Comparison of ENCODE assay signal across 19 mouse cellular contexts in genomic region chr6:116386506-116386905, GRCm38 (mm10). TPM values are rescaled to one million over a fixed set of nuclear protein-coding genes. Genes with fewer than 3 reads are reported as not detected.
DNase-seq lines count a peak whose midpoint lies in the region; ATAC-seq and TF ChIP-seq lines count a peak whose summit lies in the region.
"Had no signal": no experiment of that assay in that cellular context is flagged by ENCODE, and none has a peak within 500 bp of the region (broad histone marks: within the 10 kb centered on the region; RNA-seq: fewer than 3 reads in every experiment).

No protein-coding gene starts in this region.

- peak; percentile 68 for DNase-seq in heart, adult 11 months
- DNase-seq in heart, postnatal 10 days, result no peak
- no peak for DNase-seq in layer of hippocampus, adult 2 months (ENCODE audit: low spot score in 2 of 2)
- no peak for DNase-seq in layer of hippocampus, adult 9-11 months
- peak; percentile 26 for DNase-seq in hindbrain, embryonic 14.5 days (ENCODE audit: low spot score)
- DNase-seq in spleen, adult 12 weeks (ENCODE audit: low spot score), result no peak
- DNase-seq in spleen, postnatal 14 days (ENCODE audit: low spot score in 2 of 2), result no peak
- DNase-seq: adrenal gland, postnatal 10 days; cerebellum, adult 9-11 months; gastrocnemius, postnatal 36 days; layer of hippocampus, postnatal 36 days; thymus, postnatal 4 days had no signal

- no peak for ATAC-seq in hindbrain, embryonic 14.5 days (ENCODE audit: low FRiP score)
- no peak for ATAC-seq in midbrain, embryonic 16.5 days
- ATAC-seq: activated CD4-positive, CD25-positive, alpha-beta regulatory T cell, adult 4 months; CD4-positive, CD25-positive, alpha-beta regulatory T cell, adult 4 months had no signal

- peak overlapping the region; percentile 44 for H3K9ac ChIP-seq in hindbrain, embryonic 14.5 days
- no peak overlapping the region for H3K9ac ChIP-seq in midbrain, embryonic 16.5 days (ENCODE audit: low read depth, low read length)
- H3K9ac ChIP-seq: embryonic facial prominence, embryonic 13.5 days; forebrain, embryonic 15.5 days; limb, embryonic 15.5 days had no signal

- no peak for TF ChIP-seq CTCF in layer of hippocampus, adult 2 months (conservative IDR thresholded peaks at IDR 0.05)

- no peaks in the 10 kb centered on the region for H3K36me3 ChIP-seq in hindbrain, embryonic 14.5 days (replicated peaks; ENCODE audit: control insufficient read depth, insufficient read depth)
- H3K36me3 ChIP-seq in midbrain, embryonic 16.5 days (ENCODE audit: control insufficient read depth, insufficient read depth, low read length), result no peaks in the 10 kb centered on the region
- H3K36me3 ChIP-seq: embryonic facial prominence, embryonic 13.5 days; forebrain, embryonic 15.5 days; limb, embryonic 15.5 days; neural tube, embryonic 12.5 days had no signal

- peaks cover 30% of the 10 kb centered on the region for H3K4me1 ChIP-seq in hindbrain, embryonic 14.5 days (replicated peaks; ENCODE audit: control insufficient read depth, insufficient read depth, low read length)
- H3K4me1 ChIP-seq in midbrain, embryonic 16.5 days (ENCODE audit: control insufficient read depth, insufficient read depth, low read length), result peaks cover 25% of the 10 kb centered on the region
- H3K4me1 ChIP-seq: limb, embryonic 15.5 days had no signal

- peak overlapping the region; percentile 75 for H3K27ac ChIP-seq in layer of hippocampus, adult 2 months
- H3K27ac ChIP-seq in hindbrain, embryonic 14.5 days, result peak overlapping the region; percentile 78
- peak overlapping the region; percentile 41; the same call in 1 of the 2 replicates for H3K27ac ChIP-seq in midbrain, embryonic 16.5 days (ENCODE audit: low read length)
- H3K27ac ChIP-seq: embryonic facial prominence, embryonic 13.5 days; limb, embryonic 15.5 days had no signal

- 28% methylated on average over 3 of the region's 3 CpGs for WGBS in hindbrain, embryonic 14.5 days
- WGBS in midbrain, embryonic 16.5 days, result 32% methylated on average over 3 of the region's 3 CpGs

- no peaks in the 10 kb centered on the region for H3K9me3 ChIP-seq in hindbrain, embryonic 14.5 days (ENCODE audit: control insufficient read depth, low read length)
- H3K9me3 ChIP-seq in midbrain, embryonic 16.5 days (replicated peaks; ENCODE audit: control insufficient read depth, low read length, poor library complexity, severe bottlenecking), result no peaks in the 10 kb centered on the region
- H3K9me3 ChIP-seq: embryonic facial prominence, embryonic 13.5 days; forebrain, embryonic 15.5 days; limb, embryonic 15.5 days; neural tube, embryonic 12.5 days had no signal

- no peaks in the 10 kb centered on the region for H3K27me3 ChIP-seq in hindbrain, embryonic 14.5 days (ENCODE audit: control insufficient read depth, insufficient read depth, low read length)
- no peaks in the 10 kb centered on the region for H3K27me3 ChIP-seq in midbrain, embryonic 16.5 days (ENCODE audit: control insufficient read depth, insufficient read depth, low read depth, low read length)
- H3K27me3 ChIP-seq: embryonic facial prominence, embryonic 13.5 days; forebrain, embryonic 15.5 days; limb, embryonic 15.5 days; neural tube, embryonic 12.5 days had no signal

- peak overlapping the region; percentile 46 for H3K4me2 ChIP-seq in hindbrain, embryonic 14.5 days (replicated peaks)
- H3K4me2 ChIP-seq in midbrain, embryonic 16.5 days (ENCODE audit: low read length), result peak overlapping the region; percentile 21
- H3K4me2 ChIP-seq: embryonic facial prominence, embryonic 13.5 days; forebrain, embryonic 15.5 days; limb, embryonic 15.5 days had no signal

- intact Hi-C loops in heart, postnatal 10 days (cut with DNase I), result no loop called here

- H3K4me3 ChIP-seq in layer of hippocampus, adult 2 months, result no peak overlapping the region
- H3K4me3 ChIP-seq in hindbrain, embryonic 14.5 days (replicated peaks; ENCODE audit: low read length), result peak overlapping the region; percentile 2; the same call in 1 of the 2 replicates
- H3K4me3 ChIP-seq in midbrain, embryonic 16.5 days (ENCODE audit: low read depth, low read length), result no peak overlapping the region
- H3K4me3 ChIP-seq: embryonic facial prominence, embryonic 13.5 days; forebrain, embryonic 15.5 days; limb, embryonic 15.5 days; neural tube, embryonic 12.5 days had no signal

RNA-seq across cellular contexts. Expression of gene March8, which starts 48.7 kb away (rescaled TPM):
- 10 to 100 TPM; 39.1 to 45.4 TPM for total RNA-seq in heart, postnatal 10 days (2021)
- total RNA-seq in layer of hippocampus, adult 2 months (2021), result 10 to 100 TPM; 46.7 to 48.6 TPM
- polyA plus RNA-seq in hindbrain, embryonic 14.5 days (2014; fragmentation: Nextera tagmentation; extraction: Ambion mirVana), result 69.4 and 74.3 TPM in 2 replicates
- 66.9 and 67.8 TPM in 2 replicates for polyA plus RNA-seq in midbrain, embryonic 16.5 days (2015; fragmentation: Nextera tagmentation; extraction: Ambion mirVana)

Comparison
In these comparisons a context has a peak if more than half of its experiments do, and no peak if none do; other contexts are left out.
1. DNase-seq: peak in heart, adult 11 months (single experiment) and hindbrain, embryonic 14.5 days (single experiment); none in heart, postnatal 10 days (0 of 2), layer of hippocampus, adult 2 months (0 of 2), layer of hippocampus, adult 9-11 months (single experiment), spleen, adult 12 weeks (single experiment) and spleen, postnatal 14 days (0 of 2).
2. Peak in every context shown above with its lines, with median percentiles within 50 percentile points of each other: H3K27ac ChIP-seq.